Mouse (Mus musculus) Patski (cell line): ENCODE measurements around the gene Olfr1112. TPM values are rescaled to one million over a fixed set of nuclear protein-coding genes. Genes with fewer than 3 reads are reported as not detected.
"Not testable (repeated sequence)": the region's sequence is repeated elsewhere in the genome, so short reads cannot be mapped to it uniquely, and the experiment has no call there.

Experiments used
- ATAC-seq: fragments of 100-300 bp; one replicate; pipeline ENCODE4 v1.8.0; 2021
- CTCF ChIA-PET: fragments of 350-600 bp; sonication (Branson Sonifier 250); formaldehyde crosslinking; loops from one replicate; lab custom pipeline; 2022; ENCODE audit warnings: inconsistent platforms; lab: Charles Lee
- POLR2A ChIA-PET: fragments of 350-600 bp; sonication (Branson Sonifier 250); formaldehyde crosslinking; loops from one replicate; lab custom pipeline; 2022; ENCODE audit warnings: antibody characterized with exemption, inconsistent platforms; lab: Charles Lee
- DNase-seq: peaks from one replicate; pipeline ENCODE4 v3.0.0-alpha.2; 2011; ENCODE audit warnings: low read depth, low spot score
- H3K27me3 ChIP-seq: fragments of 371-371 bp; one replicate; pipeline ENCODE4 v1.5.1; 2021
- CTCF ChIP-seq: fragments of 100-300 bp; IDR thresholded peaks from one replicate; pipeline ENCODE4 v1.5.1; 2021
- in situ Hi-C: fragments of 300-500 bp; cut with MboI; formaldehyde crosslinking; loops from 3 replicates; pipeline ENCODE4 v1.11.1; 2018; ENCODE audit warnings: low pct_unique_long_range_greater_than_20kb, mixed read lengths
- polyA plus RNA-seq: library from polyadenylated mRNA; unstranded; gene quantifications from one replicate; pipeline ENCODE4 v1.2.3, GENCODE M21; 2021

The Olfr1112 gene
- not detected for polyA plus RNA-seq

GRCm38 (mm10) chr2:87187498-87187897 is at the start of gene Olfr1112:
TSS of gene Olfr1112 (plus strand) at chr2:87187798.
- in situ Hi-C loops, result no loop called here
- ATAC-seq, result no peak
- TF ChIP-seq CTCF, result no peak
- DNase-seq, result no peak
- ChIA-PET POLR2A (no interaction called here), CTCF (no interaction called here)
- no peaks in the 10 kb centered on the region for H3K27me3 ChIP-seq

DNA sequence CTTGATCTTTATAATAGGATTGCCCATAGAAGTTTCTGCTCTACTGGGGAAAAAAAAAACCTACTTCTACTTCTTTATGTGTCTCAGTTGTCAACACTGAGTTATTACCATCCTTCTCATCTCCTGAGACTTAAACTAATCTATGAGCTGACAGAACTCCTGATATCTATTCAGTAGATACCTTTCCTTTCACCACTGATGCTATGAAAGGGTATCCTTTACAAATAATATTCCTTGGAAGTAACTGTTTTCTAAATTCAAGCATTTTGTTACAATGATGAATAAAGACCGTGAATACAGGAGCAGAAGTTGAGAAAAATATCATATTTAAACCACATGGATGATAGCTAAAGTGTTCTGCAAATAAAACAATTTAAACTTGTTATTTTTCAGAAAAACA is 47.4 kb upstream of the Olfr1112 start, which contains the start of gene Olfr1110:
Gene Olfr1110 (minus strand): TSS at position 101 of the 400 bp plus-strand sequence.
- ATAC-seq, result no peak
- POLR2A ChIA-PET, result no interaction called here
- CTCF ChIA-PET, result interaction anchor here (1.8 kb wide), 1 partner anchor 9 kb away, joined by 4 read pairs; no protein-coding TSS in a partner anchor
- TF ChIP-seq CTCF, result no peak
- H3K27me3 ChIP-seq, result no peaks in the 10 kb centered on the region
- in situ Hi-C loops, result no loop called here
- no peak for DNase-seq

DNA sequence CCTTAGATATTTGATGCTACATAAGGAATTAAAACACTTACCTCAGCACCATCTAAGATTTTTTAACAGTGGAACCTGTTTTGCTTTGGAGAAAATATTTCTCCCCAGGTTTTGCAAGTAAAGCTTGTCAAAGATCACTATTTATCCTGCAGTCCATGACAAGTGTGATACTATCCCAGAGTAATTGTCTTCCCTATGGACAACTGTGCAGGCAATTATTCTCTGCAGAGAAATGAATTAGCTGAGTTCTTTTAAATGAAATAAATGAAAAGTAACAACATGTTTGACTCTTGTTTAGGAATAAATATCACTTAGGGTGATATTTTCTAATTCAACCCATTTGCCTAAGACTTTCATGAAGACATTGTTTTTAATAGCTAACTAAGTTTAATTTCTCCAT is 35.1 kb upstream of the Olfr1112 start, which contains the start of gene Olfr1111:
Gene Olfr1111 (minus strand): TSS at position 101 of the 400 bp plus-strand sequence.
- ChIA-PET POLR2A (no interaction called here), CTCF (no interaction called here)
- ATAC-seq (no peak), DNase-seq (no peak)
- in situ Hi-C loops, result no loop called here
- TF ChIP-seq CTCF, result no peak
- no peaks in the 10 kb centered on the region for H3K27me3 ChIP-seq

- H3K27me3 ChIP-seq, ATAC-seq, POLR2A ChIA-PET, CTCF ChIA-PET, DNase-seq, in situ Hi-C loops: not testable (repeated sequence)
These were observed 19.9 kb upstream of the Olfr1112 start for GRCm38 (mm10) chr2:87167731-87168130.

DNA sequence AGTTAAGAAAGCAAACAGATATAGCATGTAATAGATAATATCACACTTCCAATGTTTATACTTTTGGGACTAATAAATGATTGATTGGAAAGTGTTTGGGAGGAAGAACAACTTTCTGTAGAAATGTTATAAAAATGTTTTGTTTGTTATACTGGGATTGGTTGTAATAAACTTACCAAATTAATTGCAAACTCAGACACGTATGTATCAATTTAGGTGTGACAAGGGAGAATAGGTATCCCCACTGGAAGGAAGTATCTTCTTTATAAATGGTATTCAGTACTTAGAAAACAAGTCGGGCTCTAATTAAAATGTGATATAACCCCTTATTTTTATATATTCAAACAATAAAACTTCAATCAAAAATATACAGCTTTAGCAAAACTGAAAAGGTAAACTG is 21.1 kb downstream of the Olfr1112 start, which contains the start of gene Olfr1113:
Gene Olfr1113 (plus strand): TSS at position 301 of the 400 bp plus-strand sequence.
- POLR2A ChIA-PET, result no interaction called here
- no peak for ATAC-seq
- H3K27me3 ChIP-seq, result no peaks in the 10 kb centered on the region
- in situ Hi-C loops, result no loop called here
- CTCF ChIA-PET, result no interaction called here
- DNase-seq, result no peak
- no peak for TF ChIP-seq CTCF

Other genes starting within 250 kb of the Olfr1112 start
- not detected for gene Olfr1099, start 227.1 kb upstream of the Olfr1112 start, polyA plus RNA-seq
- not detected for gene Olfr1100, start 207.8 kb upstream of the Olfr1112 start, polyA plus RNA-seq
- gene Olfr1101, start 196.6 kb upstream of the Olfr1112 start, polyA plus RNA-seq, result not detected
- not detected for gene Olfr1102, start 189.4 kb upstream of the Olfr1112 start, polyA plus RNA-seq
- gene Olfr1104, start 160.7 kb upstream of the Olfr1112 start, polyA plus RNA-seq, result not detected
- gene Olfr1105, start 151.3 kb upstream of the Olfr1112 start, polyA plus RNA-seq, result not detected
- gene Olfr1106, start 135.5 kb upstream of the Olfr1112 start, polyA plus RNA-seq, result not detected
- gene Olfr1107, start 112.0 kb upstream of the Olfr1112 start, polyA plus RNA-seq, result not detected
- not detected for gene Olfr1109, start 91.8 kb upstream of the Olfr1112 start, polyA plus RNA-seq
- gene Olfr259, start 73.2 kb upstream of the Olfr1112 start, polyA plus RNA-seq, result not detected
- not detected for gene Olfr1110, start 47.5 kb upstream of the Olfr1112 start, polyA plus RNA-seq
- gene Olfr1111, start 35.2 kb upstream of the Olfr1112 start, polyA plus RNA-seq, result not detected
- not detected for gene Olfr1113, start 21.2 kb downstream of the Olfr1112 start, polyA plus RNA-seq
- gene Olfr1115, start 60.2 kb downstream of the Olfr1112 start, polyA plus RNA-seq, result not detected
- not detected for gene Olfr1116, start 79.7 kb downstream of the Olfr1112 start, polyA plus RNA-seq
- not detected for gene Olfr1118, start 119.8 kb downstream of the Olfr1112 start, polyA plus RNA-seq
- gene Olfr1120, start 167.0 kb downstream of the Olfr1112 start, polyA plus RNA-seq, result not detected
- not detected for gene Olfr1121, start 182.1 kb downstream of the Olfr1112 start, polyA plus RNA-seq
- gene Olfr1122, start 198.1 kb downstream of the Olfr1112 start, polyA plus RNA-seq, result not detected
- not detected for gene Olfr1123, start 228.8 kb downstream of the Olfr1112 start, polyA plus RNA-seq
- not detected for gene Olfr1124, start 242.5 kb downstream of the Olfr1112 start, polyA plus RNA-seq